Mouse (Mus musculus): ENCODE measurements at regions not wholly inside any gene's neighbourhood (a gene's known extent, or its start where the extent isn't known, plus 50 kb on each side); places are given as distances from the start of the nearest gene placed in this dataset.
A peak's percentile ranks its signal among the peaks of the same experiment; 100 is the strongest.
"Not testable (repeated sequence)": the region's sequence is repeated elsewhere in the genome, so short reads cannot be mapped to it uniquely, and the experiment has no call there.

GRCm38 (mm10) chr9:6845281-6845680 lies 339.0 kb downstream of the Dync2h1 start:
- DNase-seq = not testable (repeated sequence)

GRCm38 (mm10) chr9:6834936-6835335 lies 349.3 kb downstream of the Dync2h1 start:
- not testable (repeated sequence) for DNase-seq

- no peak for DNase-seq
These were observed 349.8 kb downstream of the Dync2h1 start for GRCm38 (mm10) chr9:6834470-6834869.

GRCm38 (mm10) chr9:6832862-6833261 lies 351.4 kb downstream of the Dync2h1 start:
- no peak for DNase-seq

- not testable (repeated sequence) for DNase-seq
These were observed 352.6 kb downstream of the Dync2h1 start for GRCm38 (mm10) chr9:6831642-6832041.

- DNase-seq = no peak
These were observed 357.7 kb downstream of the Dync2h1 start for GRCm38 (mm10) chr9:6826581-6826980.

GRCm38 (mm10) chr9:6825609-6826008 lies 358.6 kb downstream of the Dync2h1 start:
- DNase-seq = no peak

GRCm38 (mm10) chr9:6823946-6824345 lies 360.3 kb downstream of the Dync2h1 start:
- DNase-seq = not testable (repeated sequence)

GRCm38 (mm10) chr9:6823536-6823935 lies 360.7 kb downstream of the Dync2h1 start:
- no peak for DNase-seq

GRCm38 (mm10) chr9:6776671-6777070 lies 407.6 kb downstream of the Dync2h1 start:
- no peak for DNase-seq

GRCm38 (mm10) chr9:6741478-6741877 lies 442.8 kb downstream of the Dync2h1 start:
- DNase-seq = no peak

GRCm38 (mm10) chr9:6736411-6736810 lies 447.8 kb downstream of the Dync2h1 start:
- no peak for DNase-seq

- no peak for DNase-seq
These were observed 456.8 kb upstream of the Ddi1 start for GRCm38 (mm10) chr9:6726411-6726810.

- no peak for DNase-seq
These were observed 407.6 kb upstream of the Ddi1 start for GRCm38 (mm10) chr9:6677225-6677718.

- DNase-seq = peak; percentile 84
These were observed 398.6 kb upstream of the Ddi1 start for GRCm38 (mm10) chr9:6668001-6668969.

- DNase-seq = no peak
These were observed 396.0 kb upstream of the Ddi1 start for GRCm38 (mm10) chr9:6665679-6666078.

- no peak for DNase-seq
These were observed 382.8 kb upstream of the Ddi1 start for GRCm38 (mm10) chr9:6652267-6652994.

GRCm38 (mm10) chr9:6651572-6652236 lies 382.1 kb upstream of the Ddi1 start:
- DNase-seq = no peak

- DNase-seq = no peak
These were observed 376.2 kb upstream of the Ddi1 start for GRCm38 (mm10) chr9:6645796-6646309.

GRCm38 (mm10) chr9:6645321-6645720 lies 375.7 kb upstream of the Ddi1 start:
- no peak for DNase-seq

- no peak for DNase-seq
These were observed 347.5 kb upstream of the Ddi1 start for GRCm38 (mm10) chr9:6617155-6617554.

GRCm38 (mm10) chr9:6609284-6609627 lies 339.6 kb upstream of the Ddi1 start:
- DNase-seq = no peak
